Mouse (Mus musculus) kidney, embryonic 16.5 days (tissue): Measurements from ENCODE around the gene Gpr63. TPM values are rescaled to one million over a fixed set of nuclear protein-coding genes. Genes with fewer than 3 reads are reported as not detected.
A peak's percentile ranks its signal among the peaks of the same experiment; 100 is the strongest.

ENCODE experiments used
- ATAC-seq: fragments of 200-750 bp; cut with Nextera tagmentation; 2 replicates; pipeline ENCODE4 v1.8.0; 2017; ENCODE audit warnings: moderate TSS enrichment; ENCODE audit not compliant: low FRiP score, low TSS enrichment
- H3K27ac ChIP-seq: fragments of 300-500 bp; sonication (generic); 2 replicates; pipeline ENCODE4 v1.5.1; 2014; ENCODE audit warnings: low read length
- H3K27me3 ChIP-seq: fragments of 300-500 bp; sonication (generic); 2 replicates; pipeline ENCODE4 v1.6.1; 2014; ENCODE audit warnings: low read length, control low read depth, mixed read lengths; ENCODE audit not compliant: insufficient read depth
- H3K36me3 ChIP-seq: fragments of 300-500 bp; sonication (generic); 2 replicates; pipeline ENCODE4 v1.6.1; 2014; ENCODE audit warnings: low read length, control low read depth, mixed read lengths; ENCODE audit not compliant: insufficient read depth
- H3K4me1 ChIP-seq: fragments of 300-500 bp; sonication (generic); 2 replicates; pipeline ENCODE4 v1.6.1; 2014; ENCODE audit warnings: low read length, control low read depth, mixed read lengths; ENCODE audit not compliant: insufficient read depth
- H3K4me2 ChIP-seq: fragments of 300-500 bp; sonication (generic); replicated peaks from 2 replicates; pipeline ENCODE4 v1.6.1; 2014; ENCODE audit warnings: low read depth, low read length
- H3K4me3 ChIP-seq: fragments of 300-500 bp; sonication (generic); 2 replicates; pipeline ENCODE4 v1.5.1; 2014; ENCODE audit warnings: mild to moderate bottlenecking, low read length
- H3K9ac ChIP-seq: fragments of 300-500 bp; sonication (generic); replicated peaks from 2 replicates; pipeline ENCODE4 v1.6.1; 2014; ENCODE audit warnings: low read length
- H3K9me3 ChIP-seq: fragments of 300-500 bp; sonication (generic); 2 replicates; pipeline ENCODE4 v1.6.1; 2016; ENCODE audit warnings: low read length, control low read depth
- WGBS: fragments of 180-500 bp; shearing (Covaris S2); extraction: QIAGEN DNeasy Blood & Tissue Kit; methylation state at CpG from one replicate; pipeline ENCODE4 v1.1.7; 2014; 5-methylcytosine and 5-hydroxymethylcytosine counted together
- polyA plus RNA-seq: library from polyadenylated mRNA; unstranded; fragments of >200 nt; fragmentation: Nextera tagmentation; extraction: Ambion mirVana; gene quantifications from 2 replicates; pipeline ENCODE4 v1.2.1, GENCODE M21; 2015

Gpr63 gene
- 0.61 and 0.71 TPM in 2 replicates for polyA plus RNA-seq

DNA sequence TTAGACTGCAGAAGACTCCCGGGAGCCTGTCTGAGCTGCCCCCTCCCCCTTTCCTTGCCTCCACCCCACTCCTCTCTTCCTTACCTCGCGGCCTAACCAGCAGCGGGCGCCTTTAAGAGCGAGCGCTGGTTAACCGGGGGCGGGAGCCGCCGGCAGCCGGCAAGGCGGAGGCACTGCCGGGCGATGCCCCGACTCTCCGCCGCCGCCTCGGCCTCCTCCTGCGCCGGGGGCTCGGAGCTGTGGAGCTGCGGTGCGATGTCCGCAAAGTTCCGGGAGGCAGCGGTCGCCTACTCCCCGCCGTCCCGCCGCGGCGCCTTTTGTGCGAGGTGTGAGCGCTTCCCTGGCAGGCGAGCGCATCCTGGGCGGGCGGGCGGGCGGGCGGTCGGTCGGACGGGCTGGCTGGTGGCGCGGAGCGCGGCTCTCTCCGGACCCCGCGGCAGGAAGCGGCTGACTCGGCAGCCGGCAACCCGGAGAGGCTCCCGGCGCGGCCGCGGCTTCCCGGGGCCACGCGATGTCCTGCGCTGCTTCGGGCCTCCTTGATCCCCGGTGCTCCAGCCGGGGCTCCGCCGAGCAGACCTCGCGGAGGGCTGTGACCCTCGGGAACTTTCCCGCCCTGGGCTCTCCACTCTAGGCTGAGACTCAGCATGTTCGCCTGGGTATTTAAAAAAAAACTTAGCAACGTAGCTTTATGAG lies at the start of gene Gpr63:
TSS of gene Gpr63 (plus strand) at position 109 of the 693 bp plus-strand sequence.
- Histone ChIP-seq H3K4me2 (peak within 1 kb of the TSS; percentile 70), H3K4me3 (peak within 1 kb of the TSS; percentile 81), H3K4me1 (peaks cover 5% of the 10 kb centered on the region; the same call in 1 of the 2 replicates), H3K9ac (peak within 1 kb of the TSS; percentile 82), H3K36me3 (no peaks in the 10 kb centered on the region), H3K27me3 (no peaks in the 10 kb centered on the region), H3K9me3 (no peaks in the 10 kb centered on the region), H3K27ac (peak within 1 kb of the TSS; percentile 79)
- ATAC-seq: peak; percentile 99
- under 1% methylated on average over 57 of the region's 78 CpGs for WGBS

- 66% methylated on average over 5 of the region's 5 CpGs for WGBS
- Histone ChIP-seq H3K9me3 (no peaks in the 10 kb centered on the region), H3K27me3 (no peaks in the 10 kb centered on the region), H3K4me3 (no peak overlapping the region), H3K36me3 (no peaks in the 10 kb centered on the region), H3K4me1 (no peaks in the 10 kb centered on the region), H3K9ac (no peak overlapping the region), H3K27ac (no peak overlapping the region), H3K4me2 (no peak overlapping the region)
- no peak for ATAC-seq
Observed at GRCm38 (mm10) chr4:24920006-24920577, 46.1 kb upstream of the Gpr63 start.

DNA sequence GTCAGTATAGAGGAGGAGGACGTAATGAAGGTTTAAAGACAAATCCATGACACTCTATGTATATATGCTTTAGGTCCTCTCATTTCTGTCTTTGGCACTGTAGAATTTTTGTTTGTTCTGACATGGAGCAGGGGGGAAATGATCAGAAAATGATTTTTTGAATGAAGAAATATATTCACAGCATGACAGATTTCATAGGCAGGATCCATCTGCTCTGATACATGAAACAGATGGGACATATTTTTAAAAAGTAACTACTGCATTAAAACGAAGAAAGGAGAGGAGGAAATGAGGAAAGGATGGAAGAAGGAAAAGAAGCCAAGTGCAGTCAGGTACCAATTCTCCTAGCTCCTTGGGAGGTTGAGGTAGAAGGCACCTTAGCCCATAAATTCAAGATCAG lies 41.5 kb upstream of the Gpr63 start:
- no peak for ATAC-seq
- Histone ChIP-seq H3K4me1 (no peaks in the 10 kb centered on the region), H3K27ac (no peak overlapping the region), H3K36me3 (no peaks in the 10 kb centered on the region), H3K27me3 (no peaks in the 10 kb centered on the region), H3K4me3 (no peak overlapping the region), H3K9ac (no peak overlapping the region), H3K4me2 (no peak overlapping the region), H3K9me3 (no peaks in the 10 kb centered on the region)
- 64% methylated on average over 2 of the region's 2 CpGs for WGBS

DNA sequence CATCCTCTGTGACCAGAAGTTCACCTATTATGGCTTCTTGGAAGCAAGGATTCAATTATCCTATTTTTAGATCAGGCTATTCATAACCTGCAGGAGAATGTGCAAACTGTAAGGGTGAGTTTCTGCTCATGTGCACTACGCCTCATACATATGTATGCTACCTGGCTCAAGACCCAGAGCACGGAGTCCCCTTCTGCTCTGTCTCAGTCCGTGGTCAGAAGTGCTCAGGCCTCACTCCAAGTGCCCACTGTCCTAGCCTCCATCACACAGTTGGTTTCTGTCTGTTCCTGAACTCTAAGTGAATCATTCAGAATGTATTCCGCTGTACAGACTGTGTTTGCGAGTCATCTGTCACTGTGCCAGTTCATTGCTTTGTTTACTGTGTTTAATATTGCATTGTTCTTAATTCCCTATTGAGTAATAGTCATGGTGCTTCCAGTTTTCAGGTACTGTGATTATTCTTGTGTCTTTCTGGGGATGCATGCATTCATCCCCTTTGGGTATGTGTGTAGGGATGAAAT lies 37.9 kb upstream of the Gpr63 start:
- Histone ChIP-seq H3K4me1 (no peaks in the 10 kb centered on the region), H3K27ac (no peak overlapping the region), H3K4me3 (no peak overlapping the region), H3K4me2 (no peak overlapping the region), H3K9ac (no peak overlapping the region), H3K27me3 (no peaks in the 10 kb centered on the region), H3K36me3 (no peaks in the 10 kb centered on the region), H3K9me3 (no peaks in the 10 kb centered on the region)
- 81% methylated on average over 5 of the region's 5 CpGs for WGBS
- no peak for ATAC-seq

GRCm38 (mm10) chr4:24928926-24929325 lies 37.3 kb upstream of the Gpr63 start:
- Histone ChIP-seq H3K4me3 (no peak overlapping the region), H3K9me3 (no peaks in the 10 kb centered on the region), H3K27me3 (no peaks in the 10 kb centered on the region), H3K4me2 (no peak overlapping the region), H3K9ac (no peak overlapping the region), H3K27ac (no peak overlapping the region), H3K36me3 (no peaks in the 10 kb centered on the region), H3K4me1 (no peaks in the 10 kb centered on the region)
- 87% methylated on average over 5 of the region's 5 CpGs for WGBS
- ATAC-seq: no peak

GRCm38 (mm10) chr4:24942728-24943424 lies 23.3 kb upstream of the Gpr63 start:
- 70% methylated on average over 6 of the region's 6 CpGs for WGBS
- H3K4me2 ChIP-seq: no peak overlapping the region
- no peak overlapping the region for H3K9ac ChIP-seq
- no peaks in the 10 kb centered on the region for H3K4me1 ChIP-seq
- no peaks in the 10 kb centered on the region for H3K27me3 ChIP-seq
- H3K9me3 ChIP-seq: no peaks in the 10 kb centered on the region
- no peaks in the 10 kb centered on the region for H3K36me3 ChIP-seq
- H3K27ac ChIP-seq: no peak overlapping the region
- no peak for ATAC-seq
- H3K4me3 ChIP-seq: no peak overlapping the region

DNA sequence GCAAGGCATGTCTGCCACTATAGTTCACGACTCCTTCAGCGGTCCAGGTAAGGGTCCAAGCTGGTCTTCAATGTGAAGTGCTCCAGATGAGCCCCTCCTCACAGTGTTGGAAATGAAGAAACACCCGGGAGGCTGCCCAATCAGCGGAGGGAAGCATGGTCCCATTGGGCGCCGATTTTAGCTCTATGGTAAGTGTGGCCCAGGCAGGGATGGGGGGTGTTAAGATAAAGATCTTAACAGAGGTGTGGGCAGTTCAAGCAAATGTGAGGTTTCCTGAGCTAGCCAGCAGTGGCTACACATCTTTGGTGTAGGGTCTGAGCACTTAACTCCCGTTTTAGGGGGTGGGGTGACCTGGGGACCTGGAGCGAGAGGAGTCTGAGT lies 299 bp upstream of the Gpr63 start:
- no peak; the same call in 1 of the 2 replicates for ATAC-seq
- Histone ChIP-seq H3K36me3 (no peaks in the 10 kb centered on the region), H3K27me3 (no peaks in the 10 kb centered on the region), H3K4me1 (peaks cover 5% of the 10 kb centered on the region; the same call in 1 of the 2 replicates), H3K27ac (peak overlapping the region; percentile 79), H3K9me3 (no peaks in the 10 kb centered on the region), H3K4me2 (peak overlapping the region; percentile 70), H3K9ac (peak overlapping the region; percentile 82), H3K4me3 (peak overlapping the region; percentile 81)
- WGBS: 6% methylated on average over 8 of the region's 8 CpGs

GRCm38 (mm10) chr4:24967251-24967650 lies 1.0 kb downstream of the Gpr63 start:
- Histone ChIP-seq H3K27ac (no peak overlapping the region), H3K4me2 (peak overlapping the region; percentile 70), H3K4me3 (peak overlapping the region; percentile 81), H3K27me3 (no peaks in the 10 kb centered on the region), H3K9ac (0 out of 2 replicates have a peak overlapping the region, but pooled peaks have one; percentile 24), H3K36me3 (no peaks in the 10 kb centered on the region), H3K4me1 (peaks cover 5% of the 10 kb centered on the region; the same call in 1 of the 2 replicates), H3K9me3 (no peaks in the 10 kb centered on the region)
- no peak for ATAC-seq
- WGBS: 14% methylated on average over 7 of the region's 7 CpGs

GRCm38 (mm10) chr4:24978589-24978988 lies 12.4 kb downstream of the Gpr63 start:
- Histone ChIP-seq H3K27me3 (no peaks in the 10 kb centered on the region), H3K27ac (no peak overlapping the region), H3K4me1 (no peaks in the 10 kb centered on the region), H3K36me3 (no peaks in the 10 kb centered on the region), H3K4me2 (no peak overlapping the region), H3K4me3 (no peak overlapping the region), H3K9ac (no peak overlapping the region), H3K9me3 (no peaks in the 10 kb centered on the region; the same call in 1 of the 2 replicates)
- ATAC-seq: no peak
- WGBS: 59% methylated on average over 4 of the region's 4 CpGs
